Mouse (Mus musculus): ENCODE results near the gene Paqr4.
A peak's percentile ranks its signal among the peaks of the same experiment; 100 is the strongest.

The Paqr4 gene

DNA sequence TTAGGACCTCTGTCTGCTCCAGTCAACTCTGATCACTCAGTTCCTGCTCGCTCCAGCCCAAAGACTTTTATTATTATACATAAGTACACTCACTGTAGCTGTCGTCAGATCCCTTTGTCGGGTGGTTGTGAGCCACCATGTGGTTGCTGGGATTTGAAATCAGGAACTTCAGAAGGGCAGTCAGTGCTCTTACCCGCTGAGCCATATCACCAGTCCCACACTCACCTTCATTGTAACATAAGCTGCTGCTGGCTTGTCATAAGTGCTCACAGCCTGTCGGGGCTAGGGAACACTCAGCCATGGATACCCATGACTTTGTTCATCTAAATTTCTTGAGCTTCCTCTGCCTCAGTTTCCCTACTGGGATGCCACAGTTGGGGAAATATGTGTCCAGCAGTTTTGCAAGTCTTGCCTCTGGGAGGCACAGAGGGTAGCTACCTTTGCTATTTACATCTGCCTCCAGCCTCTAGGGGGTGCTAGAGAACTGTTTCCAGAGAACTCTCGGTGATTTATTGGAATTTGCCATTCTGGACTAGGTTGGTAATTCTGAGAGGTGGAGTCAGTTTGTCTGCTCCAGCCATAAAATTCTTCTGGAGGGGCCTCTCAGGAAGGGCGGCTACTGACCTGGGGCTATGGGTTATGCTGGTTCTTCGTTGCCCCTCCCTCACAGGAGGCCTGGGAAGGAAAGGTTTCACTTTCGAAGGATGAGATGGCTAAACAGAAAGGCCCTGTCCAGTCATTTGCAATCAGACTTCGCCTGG lies 8.1 kb upstream of the Paqr4 start:
- DNase-seq, result peak; percentile 75

- DNase-seq, result no peak
These were observed 7.4 kb upstream of the Paqr4 start for GRCm38 (mm10) chr17:23748026-23748425.

DNA sequence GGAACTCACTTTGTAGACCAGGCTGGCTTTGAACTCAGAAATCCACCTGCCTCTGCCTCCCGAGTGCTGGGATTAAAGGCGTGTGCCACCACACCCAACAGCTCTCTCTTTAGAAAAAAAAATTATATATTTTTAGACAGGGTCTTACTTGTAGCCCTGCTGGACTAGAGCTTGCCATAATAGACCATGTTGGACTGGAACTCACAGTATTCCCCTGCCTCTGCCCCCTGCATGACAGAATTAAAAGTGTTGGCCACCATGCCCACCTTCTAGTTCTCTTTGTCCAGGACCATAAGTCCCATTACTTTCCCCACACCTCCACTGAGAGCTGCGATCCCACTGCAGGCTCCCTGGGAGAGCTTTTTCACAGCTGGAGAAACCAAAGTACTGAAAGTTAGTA lies 6.8 kb upstream of the Paqr4 start:
- DNase-seq, result no peak

GRCm38 (mm10) chr17:23746767-23747166 lies 6.1 kb upstream of the Paqr4 start:
- DNase-seq, result no peak

GRCm38 (mm10) chr17:23746311-23746710 lies 5.6 kb upstream of the Paqr4 start:
- DNase-seq, result no peak

- DNase-seq, result no peak
These were observed 4.9 kb upstream of the Paqr4 start, which contains the start of gene Kremen2 for GRCm38 (mm10) chr17:23745301-23746251. Gene Kremen2, minus strand, starts transcription at chr17:23745833.

GRCm38 (mm10) chr17:23744651-23745050 lies 4.0 kb upstream of the Paqr4 start:
- no peak for DNase-seq

DNA sequence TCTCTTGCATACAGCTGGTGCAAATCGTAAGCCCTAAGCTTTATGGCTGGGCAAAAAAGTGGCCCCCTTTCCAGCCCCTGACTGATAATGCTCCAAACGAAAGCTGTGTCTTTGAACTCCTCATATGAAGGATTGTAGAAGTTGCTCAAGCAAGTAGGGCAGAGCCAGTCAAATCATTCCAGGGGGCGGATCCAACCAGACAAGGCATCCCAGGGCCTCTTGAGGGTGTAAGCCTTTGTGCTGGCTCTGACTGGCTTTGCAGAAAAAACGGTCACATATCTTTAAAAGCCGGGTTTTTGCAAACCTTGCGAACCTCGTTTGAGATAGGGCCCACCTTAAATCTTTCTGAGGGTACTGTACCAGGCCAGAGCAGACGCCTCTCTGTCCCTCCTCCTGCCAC lies 3.4 kb upstream of the Paqr4 start:
- DNase-seq, result no peak

GRCm38 (mm10) chr17:23742941-23743340 lies 2.3 kb upstream of the Paqr4 start:
- DNase-seq, result no peak

- DNase-seq, result no peak
These were observed 1.6 kb upstream of the Paqr4 start for GRCm38 (mm10) chr17:23742210-23742793.

- no peak for DNase-seq
These were observed 917 bp upstream of the Paqr4 start for GRCm38 (mm10) chr17:23741359-23742209.

- DNase-seq, result peak; percentile 96
These were observed 507 bp downstream of the Paqr4 start for GRCm38 (mm10) chr17:23740136-23740584.

DNA sequence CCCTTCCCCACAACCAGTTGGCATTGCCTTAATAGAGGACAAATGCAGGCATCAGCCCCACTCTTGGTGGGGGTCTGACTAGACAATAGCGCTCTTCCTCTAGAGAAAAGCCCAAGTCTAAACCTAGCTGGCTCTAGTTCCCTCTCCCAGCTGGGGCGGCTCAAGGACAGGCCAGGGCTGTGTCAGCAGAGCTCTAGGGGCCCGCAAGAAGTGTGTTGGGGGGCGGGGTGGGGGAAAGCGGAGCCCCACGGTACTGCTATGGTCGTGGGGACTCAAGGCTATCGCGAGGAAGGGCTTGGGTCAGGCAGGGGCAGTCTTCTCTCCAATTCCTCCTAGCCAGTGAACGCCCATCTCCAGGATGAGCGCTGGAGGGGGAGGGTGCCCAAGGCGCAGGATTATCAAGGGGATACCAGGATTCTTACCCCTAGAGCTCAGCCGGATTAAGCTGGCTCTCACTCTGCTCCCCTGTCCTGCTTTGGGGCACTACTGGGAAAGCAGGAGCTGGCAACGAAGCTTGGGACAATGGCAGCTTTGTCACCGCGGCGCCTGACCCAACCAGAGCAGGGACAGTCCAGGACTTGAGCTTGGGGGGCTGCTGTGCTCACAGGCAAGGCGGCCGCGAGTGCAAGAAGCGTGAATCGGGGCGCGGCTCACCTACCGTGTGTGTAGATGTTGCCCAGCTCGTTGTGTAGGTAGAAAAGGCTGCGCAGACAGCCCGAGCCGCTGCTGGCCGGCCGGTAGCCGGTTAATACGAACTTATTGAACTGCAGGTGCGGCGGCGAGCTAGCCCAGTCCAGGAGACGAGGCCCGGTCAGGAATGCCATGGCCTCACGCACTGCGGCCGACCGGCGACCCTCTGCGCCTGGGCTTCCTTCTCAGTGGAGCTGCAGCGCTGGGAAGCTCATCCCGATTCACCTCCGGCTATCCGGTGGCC lies 1.2 kb downstream of the Paqr4 start:
- peak; percentile 54 for DNase-seq

DNA sequence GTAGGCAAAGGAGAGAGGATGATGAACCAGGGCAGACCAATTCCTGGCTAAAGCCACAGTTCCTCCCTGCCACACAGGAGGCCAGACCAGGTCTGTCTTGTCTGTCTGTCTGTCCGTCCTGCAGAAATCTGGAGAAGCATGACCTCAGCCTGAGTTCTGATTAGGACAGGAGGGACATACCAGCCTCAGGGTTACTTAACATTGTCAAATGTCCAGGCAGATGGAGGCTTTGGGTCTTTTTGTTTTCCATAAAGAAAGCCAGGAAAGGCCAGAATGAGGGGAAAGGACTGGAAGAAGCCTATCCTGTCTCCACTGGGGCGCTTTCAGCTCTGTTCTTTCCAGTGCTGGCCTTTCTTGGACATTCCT lies 1.8 kb downstream of the Paqr4 start:
- no peak for DNase-seq

GRCm38 (mm10) chr17:23737493-23738445 lies 2.9 kb downstream of the Paqr4 start:
- DNase-seq, result no peak

DNA sequence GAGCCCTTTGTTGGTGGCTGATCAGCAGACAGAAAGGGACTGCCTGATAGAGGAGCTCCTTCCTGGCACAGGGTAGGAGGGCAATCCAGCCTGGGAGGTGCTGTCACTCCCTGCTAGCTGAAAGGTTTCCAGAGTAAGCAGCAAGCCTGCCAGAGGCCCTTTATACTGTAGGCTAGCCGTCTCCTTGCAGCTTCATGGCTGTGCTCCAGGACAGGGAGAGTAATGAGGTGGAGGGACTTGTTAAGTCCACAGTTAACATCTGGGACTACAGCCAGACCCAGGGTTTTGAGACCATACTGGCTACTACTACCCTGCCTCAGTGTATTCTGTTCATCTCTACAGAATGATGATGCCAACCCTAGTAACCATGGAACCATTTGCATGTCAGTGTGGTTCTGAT lies 6.3 kb downstream of the Paqr4 start:
- DNase-seq, result no peak

DNA sequence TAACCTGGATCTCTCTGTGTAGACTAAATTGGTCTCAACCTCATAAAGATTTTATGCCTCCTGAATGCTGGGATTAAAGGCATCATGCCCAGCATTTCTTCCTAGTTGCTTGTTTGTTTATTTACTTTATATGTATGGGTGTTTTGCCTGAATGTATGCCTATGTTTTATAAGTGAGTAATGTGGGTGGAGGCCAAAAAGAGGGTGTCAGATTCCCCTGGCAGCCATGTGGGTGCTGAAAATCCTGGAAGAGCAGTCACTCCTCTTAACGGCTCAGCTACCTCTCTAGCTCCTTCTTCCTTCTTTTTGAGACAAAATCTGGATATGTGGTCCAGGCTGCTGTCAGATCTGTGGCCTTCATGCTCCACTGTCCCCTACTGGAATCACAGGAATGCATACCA lies 10.2 kb downstream of the Paqr4 start:
- no peak for DNase-seq

- DNase-seq, result peak; percentile 67
These were observed 13.9 kb downstream of the Paqr4 start for GRCm38 (mm10) chr17:23726758-23727142.

DNA sequence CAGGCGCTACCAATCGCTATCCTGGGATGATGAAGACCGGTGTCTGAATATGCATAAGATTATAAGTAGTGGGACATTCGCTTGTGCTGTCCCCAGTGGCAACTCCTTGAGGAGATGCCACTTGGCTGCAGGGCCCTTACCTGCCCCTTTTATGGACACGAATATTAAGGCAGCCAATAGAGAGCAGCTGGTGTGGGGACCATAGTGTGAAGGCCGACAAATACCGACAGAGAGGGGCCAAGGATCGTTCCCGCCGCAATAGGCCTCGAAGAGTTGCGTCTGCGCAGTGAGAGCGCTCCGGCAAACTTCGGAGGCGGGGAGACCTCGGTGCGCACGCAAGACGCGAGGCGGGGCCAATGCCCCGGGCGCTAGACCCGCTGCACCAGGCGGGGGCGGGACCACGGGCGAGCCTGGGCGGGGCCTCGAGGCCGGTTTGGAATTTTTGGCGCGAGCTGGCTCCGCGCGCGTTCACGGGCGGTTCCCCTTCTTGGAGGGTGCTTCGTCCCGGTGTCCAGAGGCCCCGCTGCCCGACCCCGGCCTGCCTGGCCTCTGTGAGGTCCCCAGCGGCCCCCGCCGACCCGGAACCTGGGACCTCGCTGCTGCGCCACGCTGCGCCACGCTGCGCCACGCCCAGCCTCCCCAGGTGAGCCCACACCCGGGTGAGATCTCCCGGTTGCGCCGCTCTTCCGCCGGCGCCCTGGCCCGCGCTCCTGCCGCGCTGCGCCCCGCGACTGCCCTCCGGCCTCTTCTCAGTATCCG lies 14.5 kb downstream of the Paqr4 start, which contains the start of gene Pkmyt1:
Pkmyt1 (plus strand) TSS at position 338 of the 759 bp plus-strand sequence.
- peak; percentile 95 for DNase-seq

All from right cerebral cortex, adult 18-20 months (tissue).